Mouse (Mus musculus): ENCODE measurements around the gene Fam19a1. TPM values are rescaled to one million over a fixed set of nuclear protein-coding genes. Genes with fewer than 3 reads are reported as not detected.
A peak's percentile ranks its signal among the peaks of the same experiment; 100 is the strongest.

Gene Fam19a1
- polyA plus RNA-seq, 1 experiment from 2014 or later: not detected

- H3K9ac ChIP-seq (replicated peaks): no peak overlapping the region
- TF ChIP-seq CTCF (IDR thresholded peaks at IDR 0.05; ENCODE audit: low read depth): no peak
- no peak for TF ChIP-seq EP300 (IDR thresholded peaks at IDR 0.05; ENCODE audit: low read depth)
- H3K4me1 ChIP-seq (ENCODE audit: insufficient read depth): 0 out of 2 replicates have a peak, but pooled peaks cover 2% of the 10 kb centered on the region
- H3K36me3 ChIP-seq (replicated peaks; ENCODE audit: insufficient read depth, low read length): no peaks in the 10 kb centered on the region
- no peaks in the 10 kb centered on the region for H3K9me3 ChIP-seq (ENCODE audit: low read length)
- no peak overlapping the region for H3K27ac ChIP-seq (ENCODE audit: low read depth)
- no peak overlapping the region for H3K4me2 ChIP-seq (ENCODE audit: low read depth, low read length)
- no peak overlapping the region for H3K4me3 ChIP-seq (ENCODE audit: low read depth, low read length)
- ATAC-seq (no peak), DNase-seq (no peak)
- 39% methylated on average over 1 of the region's 1 CpGs for WGBS (ENCODE audit: insufficient replicate concordance)
- 0 out of 2 replicates have a peak, but pooled peaks cover 3% of the 10 kb centered on the region for H3K27me3 ChIP-seq (ENCODE audit: insufficient read depth, low read length)
These were observed 1.2 kb downstream of the Fam19a1 start for GRCm38 (mm10) chr6:96114151-96114550.

GRCm38 (mm10) chr6:96116148-96116533, 3.2 kb downstream of the Fam19a1 start:
- Histone ChIP-seq H3K27ac (ENCODE audit: low read depth) (no peak overlapping the region), H3K4me2 (ENCODE audit: low read depth, low read length) (peak overlapping the region; percentile 84), H3K4me1 (ENCODE audit: insufficient read depth) (0 out of 2 replicates have a peak, but pooled peaks cover 2% of the 10 kb centered on the region), H3K9me3 (ENCODE audit: low read length) (no peaks in the 10 kb centered on the region), H3K9ac (replicated peaks) (0 out of 2 replicates have a peak overlapping the region, but pooled peaks have one; percentile 18), H3K36me3 (replicated peaks; ENCODE audit: insufficient read depth, low read length) (no peaks in the 10 kb centered on the region), H3K27me3 (ENCODE audit: insufficient read depth, low read length) (0 out of 2 replicates have a peak, but pooled peaks cover 3% of the 10 kb centered on the region), H3K4me3 (ENCODE audit: low read depth, low read length) (peak overlapping the region; percentile 58)
- TF ChIP-seq CTCF (IDR thresholded peaks at IDR 0.05; ENCODE audit: low read depth) (no peak), EP300 (IDR thresholded peaks at IDR 0.05; ENCODE audit: low read depth) (no peak)
- WGBS (ENCODE audit: insufficient replicate concordance): 9% methylated on average over 6 of the region's 6 CpGs
- no peak for DNase-seq
- no peak for ATAC-seq

GRCm38 (mm10) chr6:96116534-96117272, 3.7 kb downstream of the Fam19a1 start:
- Histone ChIP-seq H3K4me3 (ENCODE audit: low read depth, low read length) (peak overlapping the region; percentile 58), H3K36me3 (replicated peaks; ENCODE audit: insufficient read depth, low read length) (no peaks in the 10 kb centered on the region), H3K9ac (replicated peaks) (peak overlapping the region; percentile 18; the same call in 1 of the 2 replicates), H3K4me1 (ENCODE audit: insufficient read depth) (0 out of 2 replicates have a peak, but pooled peaks cover 2% of the 10 kb centered on the region), H3K27ac (ENCODE audit: low read depth) (no peak overlapping the region), H3K9me3 (ENCODE audit: low read length) (no peaks in the 10 kb centered on the region), H3K27me3 (ENCODE audit: insufficient read depth, low read length) (0 out of 2 replicates have a peak, but pooled peaks cover 3% of the 10 kb centered on the region), H3K4me2 (ENCODE audit: low read depth, low read length) (peak overlapping the region; percentile 84)
- ATAC-seq: no peak; the same call in 1 of the 2 replicates
- 2% methylated on average over 32 of the region's 32 CpGs for WGBS (ENCODE audit: insufficient replicate concordance)
- no peak for TF ChIP-seq EP300 (IDR thresholded peaks at IDR 0.05; ENCODE audit: low read depth)
- TF ChIP-seq CTCF (IDR thresholded peaks at IDR 0.05; ENCODE audit: low read depth): no peak
- DNase-seq: peak; percentile 18

GRCm38 (mm10) chr6:96143326-96143725, 30.4 kb downstream of the Fam19a1 start:
- TF ChIP-seq CTCF (IDR thresholded peaks at IDR 0.05; ENCODE audit: low read depth) (no peak), EP300 (IDR thresholded peaks at IDR 0.05; ENCODE audit: low read depth) (no peak)
- H3K4me1 ChIP-seq (ENCODE audit: insufficient read depth): no peaks in the 10 kb centered on the region
- no peaks in the 10 kb centered on the region for H3K27me3 ChIP-seq (ENCODE audit: insufficient read depth, low read length)
- no peak overlapping the region for H3K4me2 ChIP-seq (ENCODE audit: low read depth, low read length)
- no peaks in the 10 kb centered on the region for H3K9me3 ChIP-seq (ENCODE audit: low read length)
- DNase-seq (no peak), ATAC-seq (no peak)
- no peaks in the 10 kb centered on the region for H3K36me3 ChIP-seq (replicated peaks; ENCODE audit: insufficient read depth, low read length)
- H3K27ac ChIP-seq (ENCODE audit: low read depth): no peak overlapping the region
- WGBS (ENCODE audit: insufficient replicate concordance): 59% methylated on average over 1 of the region's 1 CpGs
- H3K4me3 ChIP-seq (ENCODE audit: low read depth, low read length): no peak overlapping the region
- H3K9ac ChIP-seq (replicated peaks): no peak overlapping the region

- no peak for TF ChIP-seq CTCF (IDR thresholded peaks at IDR 0.05; ENCODE audit: low read depth)
- TF ChIP-seq EP300 (IDR thresholded peaks at IDR 0.05; ENCODE audit: low read depth): no peak
- Histone ChIP-seq H3K4me2 (ENCODE audit: low read depth, low read length) (no peak overlapping the region), H3K27me3 (ENCODE audit: insufficient read depth, low read length) (no peaks in the 10 kb centered on the region), H3K9me3 (ENCODE audit: low read length) (no peaks in the 10 kb centered on the region), H3K9ac (replicated peaks) (no peak overlapping the region), H3K36me3 (replicated peaks; ENCODE audit: insufficient read depth, low read length) (no peaks in the 10 kb centered on the region), H3K4me1 (ENCODE audit: insufficient read depth) (no peaks in the 10 kb centered on the region), H3K4me3 (ENCODE audit: low read depth, low read length) (no peak overlapping the region), H3K27ac (ENCODE audit: low read depth) (no peak overlapping the region)
- DNase-seq (no peak), ATAC-seq (no peak)
- 92% methylated on average over 13 of the region's 13 CpGs for WGBS (ENCODE audit: insufficient replicate concordance)
These were observed 52.4 kb downstream of the Fam19a1 start for GRCm38 (mm10) chr6:96165403-96165802.

GRCm38 (mm10) chr6:96165818-96166379, 52.9 kb downstream of the Fam19a1 start, which contains the start of gene 1700123L14Rik:
TSS of gene 1700123L14Rik (minus strand) at chr6:96166243.
- no peaks in the 10 kb centered on the region for H3K4me1 ChIP-seq (ENCODE audit: insufficient read depth)
- DNase-seq (no peak), ATAC-seq (no peak)
- no peak within 1 kb of the TSS for H3K9ac ChIP-seq (replicated peaks)
- no peaks in the 10 kb centered on the region for H3K36me3 ChIP-seq (replicated peaks; ENCODE audit: insufficient read depth, low read length)
- H3K4me2 ChIP-seq (ENCODE audit: low read depth, low read length): no peak within 1 kb of the TSS
- TF ChIP-seq CTCF (IDR thresholded peaks at IDR 0.05; ENCODE audit: low read depth) (no peak), EP300 (IDR thresholded peaks at IDR 0.05; ENCODE audit: low read depth) (no peak)
- H3K27me3 ChIP-seq (ENCODE audit: insufficient read depth, low read length): no peaks in the 10 kb centered on the region
- H3K9me3 ChIP-seq (ENCODE audit: low read length): no peaks in the 10 kb centered on the region
- no peak within 1 kb of the TSS for H3K27ac ChIP-seq (ENCODE audit: low read depth)
- 78% methylated on average over 18 of the region's 18 CpGs for WGBS (ENCODE audit: insufficient replicate concordance)
- no peak within 1 kb of the TSS for H3K4me3 ChIP-seq (ENCODE audit: low read depth, low read length)

All from liver, postnatal 0 days (tissue).